Mouse (Mus musculus) kidney, postnatal 0 days (tissue): Measurements from ENCODE around the gene Hspa1a. TPM values are rescaled to one million over a fixed set of nuclear protein-coding genes. Genes with fewer than 3 reads are reported as not detected.

Source experiments
- ATAC-seq: fragments of 200-750 bp; cut with Nextera tagmentation; replicated peaks from 2 replicates; pipeline ENCODE4 v1.8.0; 2017; ENCODE audit warnings: low read depth, moderate number of reproducible peaks, moderate TSS enrichment, moderate library complexity; ENCODE audit not compliant: low FRiP score
- DNase-seq: peaks from one replicate; pipeline ENCODE4 v3.0.0-alpha.2; 2016; ENCODE audit warnings: low spot score
- H3K27ac ChIP-seq: fragments of 300-500 bp; sonication (generic); 2 replicates; pipeline ENCODE4 v1.5.1; 2014; ENCODE audit warnings: mild to moderate bottlenecking
- H3K27me3 ChIP-seq: fragments of 300-500 bp; sonication (generic); 2 replicates; pipeline ENCODE4 v1.6.1; 2014; ENCODE audit warnings: low read length, mixed read lengths; ENCODE audit not compliant: insufficient read depth
- H3K36me3 ChIP-seq: fragments of 300-500 bp; sonication (generic); 2 replicates; pipeline ENCODE4 v1.6.1; 2014; ENCODE audit warnings: low read length, mixed read lengths; ENCODE audit not compliant: insufficient read depth
- H3K4me1 ChIP-seq: fragments of 300-500 bp; sonication (generic); replicated peaks from 2 replicates; pipeline ENCODE4 v1.6.1; 2014; ENCODE audit warnings: antibody characterized with exemption, low read length, mixed read lengths; ENCODE audit not compliant: insufficient read depth
- H3K4me2 ChIP-seq: fragments of 300-500 bp; sonication (generic); 2 replicates; pipeline ENCODE4 v1.6.1; 2014; ENCODE audit warnings: mild to moderate bottlenecking, low read length, moderate library complexity, mixed read lengths
- H3K4me3 ChIP-seq: fragments of 300-500 bp; sonication (generic); replicated peaks from 2 replicates; pipeline ENCODE4 v1.5.1; 2014; ENCODE audit warnings: low read depth, low read length
- H3K9ac ChIP-seq: fragments of 300-500 bp; sonication (generic); 2 replicates; pipeline ENCODE4 v1.6.1; 2014; ENCODE audit warnings: low read depth, low read length
- H3K9me3 ChIP-seq: fragments of 300-500 bp; sonication (generic); replicated peaks from 2 replicates; pipeline ENCODE4 v1.6.1; 2016; ENCODE audit warnings: low read length, inconsistent platforms, mixed read lengths
- CTCF ChIP-seq: IDR thresholded peaks from 2 replicates; pipeline ENCODE4 v1.5.1; 2016; ENCODE audit warnings: antibody characterized with exemption, low read depth, mild to moderate bottlenecking, moderate library complexity
- WGBS: fragments of 180-500 bp; shearing (Covaris S2); extraction: QIAGEN DNeasy Blood & Tissue Kit; methylation state at CpG from one replicate; pipeline ENCODE4 v1.1.7; 2014; 5-methylcytosine and 5-hydroxymethylcytosine counted together
- polyA plus RNA-seq: library from polyadenylated mRNA; unstranded; fragments of >200 nt; fragmentation: Nextera tagmentation; extraction: Ambion mirVana; gene quantifications from 2 replicates; pipeline ENCODE4 v1.2.1, GENCODE M21; 2015

Gene Hspa1a
- polyA plus RNA-seq, 1 experiment from 2014 or later = 22.4 TPM

DNA sequence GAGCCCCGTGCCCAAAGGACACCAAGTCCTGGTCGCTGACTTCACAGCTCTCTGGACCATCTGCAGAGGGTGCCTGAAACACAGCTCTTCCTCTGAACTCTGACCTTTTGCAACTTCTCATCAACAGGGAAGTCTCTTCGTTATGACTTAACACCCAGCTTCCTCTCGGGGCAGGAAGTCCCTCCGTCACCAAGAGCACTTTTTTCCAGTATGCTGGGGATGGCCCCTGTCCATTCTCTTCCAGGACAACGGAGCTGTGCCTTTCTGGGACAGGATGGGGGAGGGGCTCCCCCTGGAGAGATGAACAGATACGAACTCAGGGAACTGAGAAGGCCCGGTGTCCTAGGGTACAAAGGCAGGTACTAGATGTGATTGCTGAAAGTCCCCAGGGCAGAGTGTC is 37.1 kb downstream of the Hspa1a start:
- no peak for TF ChIP-seq CTCF
- H3K4me1 ChIP-seq = peaks cover 15% of the 10 kb centered on the region; the same call in 1 of the 2 replicates
- H3K9ac ChIP-seq = no peak overlapping the region
- no peak overlapping the region for H3K27ac ChIP-seq
- no peak for DNase-seq
- H3K36me3 ChIP-seq = peaks cover 4% of the 10 kb centered on the region; the same call in 1 of the 2 replicates
- no peaks in the 10 kb centered on the region for H3K9me3 ChIP-seq
- peak overlapping the region; percentile 36; the same call in 1 of the 2 replicates for H3K4me2 ChIP-seq
- ATAC-seq = no peak
- no peaks in the 10 kb centered on the region for H3K27me3 ChIP-seq
- WGBS = 49% methylated on average over 8 of the region's 8 CpGs
- no peak overlapping the region for H3K4me3 ChIP-seq

DNA sequence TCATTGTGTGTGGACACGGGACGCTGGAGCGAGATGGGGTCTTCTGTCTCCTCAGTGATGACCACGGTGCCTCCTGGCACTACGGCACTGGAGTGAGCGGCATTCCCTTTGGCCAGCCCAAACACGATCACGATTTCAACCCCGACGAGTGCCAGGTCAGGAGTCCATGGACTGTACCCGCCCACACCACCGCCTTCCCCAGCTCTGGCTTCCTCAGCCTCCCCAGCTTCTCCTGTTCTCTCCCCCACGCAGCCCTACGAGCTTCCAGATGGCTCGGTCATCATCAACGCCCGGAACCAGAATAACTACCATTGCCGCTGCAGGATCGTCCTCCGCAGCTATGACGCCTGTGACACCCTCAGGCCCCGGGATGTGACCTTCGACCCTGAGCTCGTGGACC is 37.9 kb downstream of the Hspa1a start:
- peak overlapping the region; percentile 36 for H3K4me2 ChIP-seq
- 46% methylated on average over 24 of the region's 24 CpGs for WGBS

DNA sequence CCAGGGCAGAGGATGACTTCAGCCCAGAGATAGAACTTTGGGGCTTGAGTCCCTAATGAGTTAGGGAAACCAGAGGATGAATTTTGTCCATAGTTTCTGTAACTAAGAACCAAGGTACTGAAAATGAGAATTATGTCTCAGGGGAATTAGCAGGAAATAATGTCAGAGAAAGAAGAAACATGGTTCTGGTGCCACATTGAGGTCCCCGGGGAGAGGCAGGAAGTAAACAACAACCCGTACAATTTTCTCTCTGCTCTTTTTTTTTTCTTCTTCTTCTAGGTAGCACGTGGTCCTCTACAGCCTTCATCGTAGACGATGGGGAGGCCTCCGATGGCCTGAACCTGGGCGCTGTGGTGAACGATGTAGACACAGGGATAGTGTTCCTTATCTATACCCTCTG is 39.7 kb downstream of the Hspa1a start:
- ATAC-seq (no peak), DNase-seq (no peak)
- no peak for TF ChIP-seq CTCF
- Histone ChIP-seq H3K27ac (no peak overlapping the region), H3K36me3 (peaks cover 4% of the 10 kb centered on the region; the same call in 1 of the 2 replicates), H3K9me3 (no peaks in the 10 kb centered on the region), H3K4me1 (peaks cover 15% of the 10 kb centered on the region; the same call in 1 of the 2 replicates), H3K9ac (peak overlapping the region; percentile 73), H3K4me3 (peak overlapping the region; percentile 64; the same call in 1 of the 2 replicates), H3K27me3 (no peaks in the 10 kb centered on the region), H3K4me2 (peak overlapping the region; percentile 97)
- 83% methylated on average over 8 of the region's 8 CpGs for WGBS

More for the DNA sequence above, 37.9 kb downstream of the Hspa1a start:
- Histone ChIP-seq H3K27me3 (no peaks in the 10 kb centered on the region), H3K4me1 (peaks cover 15% of the 10 kb centered on the region; the same call in 1 of the 2 replicates), H3K9me3 (no peaks in the 10 kb centered on the region), H3K9ac (0 out of 2 replicates have a peak overlapping the region, but pooled peaks have one; percentile 28), H3K36me3 (peaks cover 4% of the 10 kb centered on the region; the same call in 1 of the 2 replicates), H3K4me3 (0 out of 2 replicates have a peak overlapping the region, but pooled peaks have one; percentile 4), H3K27ac (no peak overlapping the region)
- no peak for ATAC-seq
- no peak for TF ChIP-seq CTCF
- DNase-seq = peak; percentile 63

DNA sequence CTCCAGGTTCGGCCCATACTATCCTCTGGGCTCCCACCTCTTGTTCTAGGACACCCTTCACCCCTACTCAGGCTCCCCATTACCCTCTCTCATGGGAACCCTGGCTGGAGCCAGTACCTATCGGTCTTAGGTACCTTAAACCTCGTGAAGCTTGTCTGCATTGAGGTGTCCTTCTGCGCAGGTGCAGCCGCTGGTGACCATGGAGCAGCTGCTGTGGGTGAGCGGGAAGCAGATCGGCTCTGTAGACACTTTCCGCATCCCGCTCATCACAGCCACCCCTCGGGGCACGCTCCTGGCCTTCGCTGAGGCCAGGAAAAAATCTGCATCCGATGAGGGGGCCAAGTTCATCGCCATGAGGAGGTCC is 40.2 kb downstream of the Hspa1a start:
- ATAC-seq (peak; percentile 5; the same call in 1 of the 2 replicates), DNase-seq (no peak)
- H3K27ac ChIP-seq = peak overlapping the region; percentile 63
- H3K4me1 ChIP-seq = peaks cover 15% of the 10 kb centered on the region; the same call in 1 of the 2 replicates
- peak overlapping the region; percentile 64 for H3K4me3 ChIP-seq
- H3K9me3 ChIP-seq = no peaks in the 10 kb centered on the region
- 14% methylated on average over 14 of the region's 14 CpGs for WGBS
- peaks cover 4% of the 10 kb centered on the region; the same call in 1 of the 2 replicates for H3K36me3 ChIP-seq
- H3K4me2 ChIP-seq = peak overlapping the region; percentile 97
- peak overlapping the region; percentile 73 for H3K9ac ChIP-seq
- TF ChIP-seq CTCF = no peak
- no peaks in the 10 kb centered on the region for H3K27me3 ChIP-seq

DNA sequence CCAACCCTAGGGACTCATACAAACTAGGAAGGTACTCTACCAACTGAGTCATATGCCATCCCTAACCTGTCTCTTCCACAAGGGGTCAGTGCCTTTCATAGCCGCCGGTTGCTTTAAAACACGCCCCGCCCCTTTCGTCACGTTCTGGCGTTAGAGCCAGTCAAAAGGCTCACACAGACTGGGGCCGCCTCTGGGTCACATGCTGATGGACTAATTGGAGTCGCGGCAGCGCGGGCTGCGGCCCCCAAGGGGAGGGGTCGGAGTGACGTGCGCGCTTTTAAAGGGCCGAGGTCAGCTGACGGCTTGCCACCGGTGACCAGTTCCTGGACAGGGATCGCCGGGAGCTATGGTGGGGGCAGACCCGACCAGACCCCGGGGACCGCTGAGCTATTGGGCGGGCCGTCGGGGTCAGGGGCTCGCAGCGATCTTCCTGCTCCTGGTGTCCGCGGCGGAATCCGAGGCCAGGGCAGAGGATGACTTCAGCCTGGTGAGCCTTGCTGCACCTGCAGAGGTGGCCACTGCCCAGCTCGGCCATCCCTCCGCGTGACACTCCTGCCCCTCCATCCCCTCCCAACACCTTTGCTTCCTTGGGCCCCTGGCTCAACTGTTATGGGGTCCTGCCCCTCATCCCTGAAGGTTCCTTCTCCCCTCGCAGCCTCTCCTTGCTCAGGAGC is 40.8 kb downstream of the Hspa1a start, which contains the start of gene Neu1:
Gene Neu1 (plus strand): TSS at position 193 of the 674 bp plus-strand sequence.
- TF ChIP-seq CTCF = peak; percentile 87
- peak within 1 kb of the TSS; percentile 97 for H3K4me2 ChIP-seq

DNA sequence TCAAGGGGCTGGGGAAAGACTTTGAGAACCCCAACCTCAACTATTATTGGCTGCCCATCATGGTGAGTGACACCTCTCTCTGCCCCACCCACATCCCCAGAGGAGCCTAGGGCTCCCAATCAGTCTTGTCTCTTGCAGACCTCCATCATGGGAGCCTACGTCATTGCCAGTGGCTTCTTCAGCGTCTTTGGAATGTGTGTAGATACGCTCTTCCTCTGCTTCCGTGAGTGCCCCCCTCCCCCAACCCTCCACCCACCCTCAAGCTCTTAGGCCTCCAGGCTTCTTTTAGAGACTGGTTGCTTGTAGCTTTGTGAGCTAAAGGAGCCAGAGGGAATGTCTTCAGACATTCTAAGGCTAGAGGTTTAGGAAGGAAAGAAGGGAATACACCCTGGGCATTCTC is 43.1 kb downstream of the Hspa1a start:
- no peak overlapping the region for H3K4me3 ChIP-seq
- ATAC-seq (no peak), DNase-seq (no peak)
- H3K36me3 ChIP-seq = no peaks in the 10 kb centered on the region; the same call in 1 of the 2 replicates
- 65% methylated on average over 4 of the region's 4 CpGs for WGBS
- peaks cover 10% of the 10 kb centered on the region; the same call in 1 of the 2 replicates for H3K4me1 ChIP-seq
- TF ChIP-seq CTCF = no peak
- H3K27me3 ChIP-seq = no peaks in the 10 kb centered on the region
- no peak overlapping the region for H3K9ac ChIP-seq
- H3K9me3 ChIP-seq = no peaks in the 10 kb centered on the region
- H3K27ac ChIP-seq = no peak overlapping the region
- H3K4me2 ChIP-seq = no peak overlapping the region

More for the DNA sequence above, 40.8 kb downstream of the Hspa1a start, which contains the start of gene Neu1:
- Histone ChIP-seq H3K4me1 (peaks cover 15% of the 10 kb centered on the region; the same call in 1 of the 2 replicates), H3K9ac (peak within 1 kb of the TSS; percentile 73), H3K4me3 (peak within 1 kb of the TSS; percentile 64), H3K9me3 (no peaks in the 10 kb centered on the region), H3K36me3 (peaks cover 4% of the 10 kb centered on the region; the same call in 1 of the 2 replicates), H3K27me3 (no peaks in the 10 kb centered on the region), H3K27ac (peak within 1 kb of the TSS; percentile 63)
- DNase-seq = peak; percentile 100
- ATAC-seq = peak; percentile 96
- WGBS = under 1% methylated on average over 38 of the region's 38 CpGs
